Mouse (Mus musculus) telencephalon, adult 2 months (tissue): ENCODE data around the gene Umodl1.

Experiments
- DNase-seq: peaks from one replicate; pipeline ENCODE4 v3.0.0-alpha.2; 2011; ENCODE audit warnings: low read depth, low spot score

Gene Umodl1

GRCm38 (mm10) chr17:31038381-31038780 is 83.9 kb downstream of the Umodl1 start:
- no peak for DNase-seq

GRCm38 (mm10) chr17:31039626-31040025 is 85.2 kb downstream of the Umodl1 start:
- no peak for DNase-seq

DNA sequence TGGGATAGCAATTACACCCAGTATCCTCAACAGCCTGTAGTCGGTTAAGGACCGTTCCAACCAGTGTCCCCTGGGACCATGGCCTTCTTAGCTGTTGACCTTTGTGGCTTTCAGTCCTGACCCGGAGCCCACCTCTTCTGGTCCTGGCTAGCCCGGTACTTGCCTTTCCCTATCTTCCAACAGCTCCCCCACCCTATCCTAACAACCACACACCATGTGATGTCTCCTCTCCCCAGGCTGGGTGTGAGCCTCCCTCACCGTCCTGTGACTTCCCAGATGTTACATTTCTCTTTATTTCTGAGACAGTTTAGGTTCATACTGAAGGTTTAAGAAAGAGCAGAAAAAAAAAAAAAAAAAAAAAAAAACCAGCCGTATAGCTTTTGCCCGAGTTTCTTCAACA is 86.0 kb downstream of the Umodl1 start:
- DNase-seq, result no peak

- DNase-seq, result no peak
Observed at GRCm38 (mm10) chr17:31042751-31043150, 88.3 kb downstream of the Umodl1 start.

GRCm38 (mm10) chr17:31057151-31057890 is 102.9 kb downstream of the Umodl1 start, which contains the start of gene Abcg1:
Abcg1 (plus strand) TSS chr17:31057675.
- DNase-seq, result no peak

DNA sequence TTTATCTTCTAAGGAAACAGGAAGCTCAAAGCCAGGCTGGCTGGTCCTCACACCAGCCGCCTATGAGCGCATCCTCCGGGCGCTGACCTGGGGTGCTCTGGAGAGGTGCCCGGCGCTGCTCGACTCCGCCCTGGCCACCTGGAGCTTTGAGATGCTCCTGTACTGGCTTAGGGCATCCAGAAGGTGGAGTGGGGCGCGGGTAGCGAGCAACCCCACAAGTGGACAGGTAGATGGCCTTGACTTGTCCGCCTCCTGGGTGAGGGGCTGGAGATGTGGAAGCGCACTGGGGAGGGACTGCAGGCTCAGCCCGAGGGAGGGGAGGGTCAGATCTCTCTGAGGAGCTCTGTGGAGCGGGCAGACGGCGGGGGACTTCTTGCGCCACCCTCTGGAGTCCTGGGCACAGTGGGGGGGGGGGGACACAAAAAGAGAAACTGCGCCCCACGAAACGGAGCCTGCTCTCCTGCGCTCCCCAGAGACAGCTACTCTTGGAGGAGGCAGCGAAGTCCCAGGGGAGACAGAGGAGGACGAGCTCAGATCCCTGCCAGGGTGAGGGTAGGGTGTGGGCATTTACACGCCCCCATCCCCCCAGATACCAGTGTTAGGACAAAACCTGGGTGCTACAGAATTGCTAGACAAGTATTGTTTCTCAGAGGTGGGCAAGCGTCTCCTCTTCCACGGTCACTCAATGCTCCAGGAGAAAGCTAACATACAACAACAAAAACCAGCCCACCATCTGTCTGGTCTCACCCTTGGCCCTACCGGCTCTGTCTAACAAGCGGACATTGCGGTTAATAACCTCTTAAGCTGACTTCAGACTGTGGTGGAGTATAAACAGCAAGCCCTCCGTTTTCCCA is 103.7 kb downstream of the Umodl1 start:
- no peak for DNase-seq

GRCm38 (mm10) chr17:31058745-31059085 is 104.3 kb downstream of the Umodl1 start:
- peak; percentile 95 for DNase-seq

- no peak for DNase-seq
Observed at GRCm38 (mm10) chr17:31060196-31060587, 105.8 kb downstream of the Umodl1 start.
